Mouse (Mus musculus): ENCODE measurements around the gene Ap1ar.

GRCm38 (mm10) chr3:127817120-127817683 is 20.1 kb downstream of the Ap1ar start:
- TF ChIP-seq CTCF (IDR thresholded peaks at IDR 0.05; ENCODE audit: control insufficient read depth, insufficient read depth, low read length) (no peak), POLR2A (IDR thresholded peaks at IDR 0.05; ENCODE audit: borderline replicate concordance, control insufficient read depth, low read depth, low read length) (no peak)

Measured in bone marrow, adult 2 months (tissue).